Mouse (Mus musculus): Measurements from ENCODE around the gene Trpt1.

DNA sequence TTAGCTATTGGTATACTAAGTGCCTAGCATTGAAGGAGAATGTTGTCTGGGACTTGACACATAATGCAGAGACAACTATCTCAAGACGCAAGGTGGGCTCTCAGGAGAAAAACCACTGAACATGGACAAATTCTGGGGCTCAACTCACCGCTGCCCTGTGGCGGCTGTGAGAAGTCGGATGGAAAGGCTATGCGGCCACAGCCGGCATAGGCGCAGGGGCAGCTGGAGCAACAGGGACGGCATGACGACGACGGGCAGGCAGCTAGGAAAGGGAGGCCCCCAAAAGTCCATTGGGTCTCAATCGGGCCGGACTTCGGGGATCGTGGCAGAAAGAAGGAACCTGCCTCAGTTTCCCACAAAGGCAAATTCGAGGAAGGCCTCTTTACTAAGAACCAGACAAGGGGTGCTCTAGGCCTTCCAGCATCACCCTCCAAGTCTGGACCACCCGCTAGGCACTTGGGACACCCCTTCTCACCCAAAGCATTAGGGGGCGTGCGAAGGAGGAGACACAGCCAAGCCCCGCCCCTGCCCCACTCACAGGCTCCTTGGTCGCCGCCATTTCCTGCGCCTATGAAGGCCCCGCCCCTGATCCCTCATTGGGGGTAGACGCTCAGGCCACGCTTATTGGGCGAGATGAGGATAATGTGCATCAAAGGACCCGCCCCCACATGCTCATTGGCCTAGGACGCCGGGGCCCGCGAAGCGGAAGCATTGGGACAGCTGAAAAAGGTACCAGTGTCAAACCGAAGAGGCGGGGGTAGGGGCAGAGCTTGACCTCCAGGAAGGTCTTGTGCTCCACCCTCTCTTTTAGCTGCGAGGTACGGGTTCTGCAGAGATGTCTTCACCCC, 3.7 kb upstream of the Trpt1 start, which contains the start of gene Dnajc4:
- 0 out of 2 replicates have a peak, but pooled peaks have one; percentile 11 for TF ChIP-seq CTCF (IDR thresholded peaks at IDR 0.05; ENCODE audit: low read depth)
- TF ChIP-seq EP300 (IDR thresholded peaks at IDR 0.05; ENCODE audit: low read depth), result no peak

Data from liver, postnatal 0 days (tissue).